Mouse (Mus musculus) embryo, embryonic 11.5 days (tissue): Measurements from ENCODE around the gene Gtpbp6.
"Not testable (repeated sequence)": the region's sequence is repeated elsewhere in the genome, so short reads cannot be mapped to it uniquely, and the experiment has no call there.

Source experiments
- DNase-seq: peaks from one replicate; pipeline ENCODE4 v3.0.0-alpha.2; 2012; ENCODE audit warnings: low read depth, low spot score

The Gtpbp6 gene

DNA sequence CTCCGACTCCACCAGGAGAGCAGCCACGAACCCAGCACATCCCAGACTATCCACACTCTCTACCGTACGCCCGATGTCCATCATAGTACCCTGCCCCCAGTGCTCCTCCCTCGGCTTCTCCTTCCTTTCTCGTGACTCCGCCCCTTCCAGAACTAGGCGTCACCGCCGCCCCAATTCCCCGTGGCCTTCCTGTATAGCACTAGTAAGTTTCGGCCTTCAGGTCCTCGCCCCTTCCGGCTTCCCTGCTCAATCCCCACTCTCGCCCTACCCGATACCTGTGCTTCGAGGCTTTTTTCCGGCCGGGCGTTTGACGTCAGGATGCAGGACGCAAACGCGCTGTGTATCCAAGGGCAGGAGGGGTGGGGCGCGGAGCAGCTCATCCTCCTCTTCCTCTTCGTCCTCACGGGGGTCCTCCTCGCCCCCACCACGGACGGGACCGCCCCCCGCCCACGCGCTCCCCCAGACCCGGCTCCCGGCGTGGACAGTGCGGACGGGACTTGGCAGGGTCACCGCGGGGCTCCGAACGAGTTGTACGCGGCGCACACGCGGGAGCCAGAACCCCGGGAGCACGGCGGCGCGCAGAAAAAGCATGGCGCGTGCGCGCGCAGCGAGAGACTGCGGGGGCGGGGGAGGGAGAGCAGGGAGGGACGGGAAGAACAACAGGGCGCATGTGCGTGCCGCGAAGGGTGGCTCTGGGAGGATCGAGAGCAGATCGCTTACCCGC, at the start of gene Gtpbp6:
TSS of gene Gtpbp6 (minus strand) at position 617 of the 724 bp plus-strand sequence.
- peak; percentile 94 for DNase-seq

- DNase-seq = no peak
These were observed 35.0 kb upstream of the Gtpbp6 start for GRCm38 (mm10) chr5:110143007-110143406.

- no peak for DNase-seq
These were observed 34.3 kb upstream of the Gtpbp6 start for GRCm38 (mm10) chr5:110142309-110142708.

- no peak for DNase-seq
These were observed 32.4 kb upstream of the Gtpbp6 start for GRCm38 (mm10) chr5:110140424-110140823.

- DNase-seq = no peak
These were observed 31.3 kb upstream of the Gtpbp6 start for GRCm38 (mm10) chr5:110139325-110139724.

GRCm38 (mm10) chr5:110137816-110138215, 29.8 kb upstream of the Gtpbp6 start:
- DNase-seq = no peak

GRCm38 (mm10) chr5:110136087-110136464, 28.1 kb upstream of the Gtpbp6 start:
- no peak for DNase-seq

DNA sequence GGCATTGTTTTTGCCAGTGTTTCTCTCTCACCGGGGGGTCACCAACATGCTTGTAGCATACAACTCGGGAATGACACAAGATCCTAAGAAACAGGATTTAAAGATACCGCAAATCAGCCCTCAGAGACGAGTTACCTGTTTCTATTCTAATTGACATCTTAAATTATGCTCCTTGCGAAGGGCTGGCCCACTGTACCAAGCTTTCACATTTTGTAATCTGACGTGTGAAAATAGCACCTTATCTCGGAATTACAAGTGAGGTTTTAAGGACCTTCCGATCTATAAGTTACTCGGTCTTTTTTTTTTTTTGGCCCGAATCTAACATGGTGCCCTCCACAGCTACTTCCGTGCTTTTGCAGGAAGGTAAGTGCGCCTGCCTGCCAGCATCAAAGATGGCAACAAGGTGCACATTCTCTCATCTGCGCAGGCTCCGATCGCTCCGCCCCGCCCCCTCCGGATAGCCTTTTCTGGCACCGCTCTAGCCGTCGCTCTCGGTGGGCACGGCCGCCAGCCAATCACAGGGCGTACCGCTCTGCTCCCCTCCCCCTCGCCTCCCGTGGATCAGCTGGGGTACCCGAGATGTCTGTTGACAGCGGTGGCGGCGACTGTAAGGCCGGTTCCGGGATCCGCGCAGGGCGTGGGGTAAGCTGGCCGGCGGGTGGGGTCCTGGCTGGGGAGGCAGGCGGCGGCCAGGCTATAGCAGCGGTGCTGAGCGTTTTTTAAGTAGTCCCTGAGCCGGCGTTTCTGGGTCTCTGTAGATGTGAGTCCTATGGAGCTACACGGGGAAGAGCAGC, 27.5 kb upstream of the Gtpbp6 start, which contains the start of gene Chfr:
TSS of gene Chfr (plus strand) at position 550 of the 794 bp plus-strand sequence.
- DNase-seq = peak; percentile 95

GRCm38 (mm10) chr5:110122380-110122779, 14.4 kb upstream of the Gtpbp6 start:
- DNase-seq = not testable (repeated sequence)

- DNase-seq = peak; percentile 69
These were observed 2.0 kb upstream of the Gtpbp6 start, which contains the start of gene Zfp605 for GRCm38 (mm10) chr5:110109991-110110441. Gene Zfp605, plus strand, starts transcription at chr5:110110092.

DNA sequence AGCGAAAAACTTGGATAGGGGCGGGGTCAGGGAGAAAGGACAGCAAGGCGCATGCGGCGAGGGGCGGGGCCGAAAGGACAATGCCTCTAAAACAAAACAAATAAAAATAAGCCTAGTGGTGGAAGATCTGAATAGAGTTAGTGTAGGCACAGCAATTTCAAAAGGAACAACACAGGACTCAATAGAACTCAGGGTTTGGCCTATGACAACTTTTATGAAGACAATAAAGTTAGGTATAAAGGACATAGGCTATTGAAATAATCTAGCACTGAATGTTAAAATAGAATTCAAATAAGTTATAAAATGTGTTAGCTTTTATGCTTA, 270 bp upstream of the Gtpbp6 start:
- no peak for DNase-seq

GRCm38 (mm10) chr5:110106901-110107564, 964 bp downstream of the Gtpbp6 start:
- DNase-seq = no peak

GRCm38 (mm10) chr5:110106140-110106871, 1.7 kb downstream of the Gtpbp6 start:
- DNase-seq = no peak

- DNase-seq = no peak
These were observed 3.2 kb downstream of the Gtpbp6 start for GRCm38 (mm10) chr5:110104616-110105380.

GRCm38 (mm10) chr5:110103901-110104615, 3.9 kb downstream of the Gtpbp6 start:
- DNase-seq = no peak

DNA sequence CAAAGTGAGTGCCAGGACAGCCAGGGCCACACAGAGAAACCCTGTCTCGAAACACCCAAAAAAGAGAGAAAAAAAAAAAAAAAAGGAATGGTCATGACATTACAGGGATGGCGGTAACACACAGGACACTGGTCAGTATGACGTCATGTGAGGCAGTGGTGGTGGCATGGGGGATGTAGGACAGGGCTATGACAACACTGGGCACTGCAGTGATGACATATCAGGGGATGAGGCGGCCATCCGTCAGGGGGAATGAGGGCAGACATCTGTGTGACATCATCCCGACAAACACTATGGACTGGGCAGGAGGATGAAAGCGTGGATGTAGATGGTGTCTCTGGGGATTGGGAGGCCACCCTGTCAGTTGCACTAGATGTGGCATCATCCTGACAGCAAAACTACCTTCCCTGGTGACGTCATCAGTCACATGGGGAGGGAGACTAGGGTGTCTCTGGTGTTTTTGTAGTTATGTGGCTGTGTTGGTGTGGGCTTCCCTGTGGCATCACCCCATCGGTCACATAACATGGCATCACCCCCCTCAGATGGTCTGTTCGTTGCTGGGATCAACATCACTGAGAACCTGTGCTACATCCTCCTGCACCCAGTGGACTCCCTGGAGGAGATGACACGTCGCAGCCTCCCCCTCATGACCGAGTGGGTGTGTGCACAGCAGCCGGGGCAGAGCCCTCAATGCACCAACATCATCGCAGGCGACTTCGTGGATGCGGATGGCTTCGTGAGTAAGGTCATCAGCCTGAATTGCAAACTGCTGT, 5.0 kb downstream of the Gtpbp6 start:
- DNase-seq = no peak

DNA sequence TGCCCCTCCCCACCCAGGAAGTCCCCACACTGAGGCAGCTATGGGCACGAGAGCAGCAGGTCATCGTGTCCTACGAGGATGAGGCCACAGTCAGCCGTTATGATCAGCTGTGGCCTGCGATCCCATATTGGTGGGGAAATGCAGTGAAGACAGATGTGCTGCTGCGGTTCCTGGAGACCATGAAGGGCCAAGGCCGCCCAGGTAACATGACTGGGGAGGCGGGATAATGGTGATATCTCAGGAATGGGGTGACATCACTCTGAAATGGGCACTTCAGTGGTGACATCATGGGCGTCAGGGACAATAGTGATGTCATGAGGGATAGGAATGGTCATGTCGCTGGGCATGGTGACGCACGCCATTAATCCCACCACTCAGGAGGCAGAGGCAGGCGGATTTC, 5.6 kb downstream of the Gtpbp6 start:
- DNase-seq = no peak

DNA sequence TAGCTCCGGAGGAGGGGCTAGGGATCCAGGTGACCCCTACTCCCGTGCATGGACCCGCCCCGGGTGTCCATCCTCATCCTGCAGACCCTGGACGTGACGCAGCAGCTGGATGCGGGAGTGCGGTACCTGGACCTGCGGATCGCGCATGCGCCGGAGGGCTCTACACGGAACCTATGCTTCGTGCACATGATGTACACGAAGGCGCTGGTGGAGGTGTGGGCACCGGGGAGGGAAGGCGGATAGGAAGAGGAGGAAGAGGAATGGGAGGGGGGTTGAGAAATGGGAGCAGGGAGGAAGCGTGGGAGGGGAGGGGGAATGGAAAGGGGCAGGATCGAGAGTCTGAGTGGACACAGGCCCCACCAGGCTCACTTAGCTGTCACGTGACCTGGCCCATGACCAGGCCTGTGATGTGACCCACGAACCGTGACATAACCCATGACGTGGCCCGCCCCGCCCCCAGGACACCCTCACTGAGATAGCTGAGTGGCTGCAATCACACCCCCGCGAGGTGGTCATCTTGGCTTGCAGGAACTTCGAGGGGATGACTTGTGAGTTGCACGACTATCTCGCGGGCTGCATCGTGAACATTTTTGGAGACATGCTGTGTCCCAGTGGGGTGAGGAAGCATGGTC, 6.2 kb downstream of the Gtpbp6 start:
- DNase-seq = no peak
